Mouse (Mus musculus): Measurements from ENCODE around the gene Rad50. TPM values are rescaled to one million over a fixed set of nuclear protein-coding genes. Genes with fewer than 3 reads are reported as not detected.

The Rad50 gene
- polyA plus RNA-seq, 1 experiment, result 3.9 TPM

DNA sequence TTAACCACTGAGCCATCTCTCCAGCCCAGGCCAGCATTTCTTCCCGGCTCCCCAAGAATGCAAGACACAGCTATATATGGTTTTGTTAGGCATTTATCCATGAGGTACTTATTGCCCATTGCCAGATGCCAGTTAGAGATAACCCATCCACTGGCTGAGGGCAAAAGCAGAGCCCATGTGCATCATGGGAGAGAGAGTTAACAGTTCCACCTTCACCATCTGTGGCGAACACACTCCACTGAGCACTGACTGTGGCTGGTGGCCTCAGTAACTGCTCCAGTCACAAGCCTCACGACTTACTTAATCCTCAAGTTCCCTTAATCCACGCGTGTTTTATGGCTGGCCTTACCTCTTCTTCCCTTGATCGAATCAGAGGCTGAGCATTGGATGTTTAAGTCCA lies 97.9 kb downstream of the Rad50 start:
- Histone ChIP-seq H3K27ac (replicated peaks; ENCODE audit: low read depth, low read length) (no peak overlapping the region), H3K4me3 (ENCODE audit: insufficient read depth, low read depth, low read length) (no peak overlapping the region), H3K4me1 (ENCODE audit: control insufficient read depth, insufficient read depth, insufficient read length, low read length) (no peaks in the 10 kb centered on the region)

DNA sequence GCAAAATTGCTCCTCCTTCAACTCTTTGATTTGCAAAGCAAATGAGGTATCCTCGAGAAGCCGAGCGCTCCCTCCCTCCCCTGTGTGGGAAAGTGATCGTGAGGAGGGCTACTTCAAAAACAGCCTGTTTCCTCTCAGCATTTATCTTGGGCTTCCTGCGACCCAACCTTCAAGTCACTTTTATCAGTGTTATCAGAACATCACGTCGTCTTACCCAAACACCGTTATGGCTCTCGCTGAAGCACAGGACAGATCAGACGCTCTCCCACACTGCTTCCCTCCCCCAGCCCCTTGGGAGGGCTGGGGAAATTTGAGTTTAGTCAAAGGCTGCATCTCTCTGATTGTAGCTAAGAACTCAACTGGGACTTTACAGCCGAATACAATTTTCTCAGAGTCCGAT lies 101.5 kb downstream of the Rad50 start:
- Histone ChIP-seq H3K4me1 (ENCODE audit: control insufficient read depth, insufficient read depth, insufficient read length, low read length) (no peaks in the 10 kb centered on the region), H3K27ac (replicated peaks; ENCODE audit: low read depth, low read length) (no peak overlapping the region), H3K4me3 (ENCODE audit: insufficient read depth, low read depth, low read length) (no peak overlapping the region)

DNA sequence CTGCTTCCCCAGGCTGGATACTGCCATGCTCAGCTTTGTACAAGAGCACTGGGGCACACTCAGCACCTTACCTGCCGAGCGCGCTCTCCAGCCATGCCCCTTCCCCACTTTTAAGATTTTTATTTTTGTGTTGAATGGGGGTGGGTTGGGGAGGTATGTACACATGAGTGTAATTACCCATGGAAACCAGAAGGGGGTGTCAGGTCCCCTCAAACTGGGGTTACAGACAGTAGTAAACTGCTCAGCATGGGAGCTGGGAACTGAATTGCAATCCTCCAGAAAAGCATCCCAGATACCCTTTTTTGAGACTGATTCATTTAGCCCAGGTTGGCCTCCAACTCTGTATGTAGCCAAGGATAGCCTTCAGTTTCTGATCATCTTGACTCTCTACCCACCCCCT lies 102.1 kb downstream of the Rad50 start:
- Histone ChIP-seq H3K27ac (replicated peaks; ENCODE audit: low read depth, low read length) (no peak overlapping the region), H3K4me1 (ENCODE audit: control insufficient read depth, insufficient read depth, insufficient read length, low read length) (no peaks in the 10 kb centered on the region), H3K4me3 (ENCODE audit: insufficient read depth, low read depth, low read length) (no peak overlapping the region)

Other genes with a start within 250 kb of the Rad50 start
- gene Gm9837, start 236.8 kb downstream of the Rad50 start, polyA plus RNA-seq (2012; ENCODE audit: insufficient read depth, insufficient read length, missing spikeins), result not detected in 2 replicates
- gene Gm9945, start 227.2 kb downstream of the Rad50 start, polyA plus RNA-seq (2012; ENCODE audit: insufficient read depth, insufficient read length, missing spikeins), result not detected in 2 replicates
- not detected in 2 replicates for gene Sowaha, start 227.0 kb downstream of the Rad50 start, polyA plus RNA-seq (2012; ENCODE audit: insufficient read depth, insufficient read length, missing spikeins)
- 9.9 and 13.3 TPM in 2 replicates for gene Sept8, start 188.1 kb downstream of the Rad50 start, polyA plus RNA-seq (2012; ENCODE audit: insufficient read depth, insufficient read length, missing spikeins)
- gene Kif3a, start 139.9 kb downstream of the Rad50 start, polyA plus RNA-seq (2012; ENCODE audit: insufficient read depth, insufficient read length, missing spikeins), result 11.8 and 12.2 TPM in 2 replicates
- not detected in 2 replicates for gene Il4, start 88.7 kb downstream of the Rad50 start, polyA plus RNA-seq (2012; ENCODE audit: insufficient read depth, insufficient read length, missing spikeins)
- gene Il13, start 72.6 kb downstream of the Rad50 start, polyA plus RNA-seq (2012; ENCODE audit: insufficient read depth, insufficient read length, missing spikeins), result not detected in 2 replicates
- not detected in 2 replicates for gene Il5, start 13.5 kb upstream of the Rad50 start, polyA plus RNA-seq (2012; ENCODE audit: insufficient read depth, insufficient read length, missing spikeins)
- 12.5 and 27.9 TPM in 2 replicates for gene Irf1, start 62.7 kb upstream of the Rad50 start, polyA plus RNA-seq (2012; ENCODE audit: insufficient read depth, insufficient read length, missing spikeins)
- gene Gm17334, start 65.9 kb upstream of the Rad50 start, polyA plus RNA-seq (2012; ENCODE audit: insufficient read depth, insufficient read length, missing spikeins), result not detected in 2 replicates
- 6.5 and 7.8 TPM in 2 replicates for gene Gm12216, start 151.9 kb upstream of the Rad50 start, polyA plus RNA-seq (2012; ENCODE audit: insufficient read depth, insufficient read length, missing spikeins)
- gene Slc22a5, start 184.3 kb upstream of the Rad50 start, polyA plus RNA-seq (2012; ENCODE audit: insufficient read depth, insufficient read length, missing spikeins), result 22.0 and 24.9 TPM in 2 replicates